Mouse (Mus musculus) forebrain, postnatal 0 days (tissue): ENCODE results near the gene Nolc1. TPM values are rescaled to one million over a fixed set of nuclear protein-coding genes. Genes with fewer than 3 reads are reported as not detected.
A peak's percentile ranks its signal among the peaks of the same experiment; 100 is the strongest.

Experiments used
- ATAC-seq: fragments of 200-750 bp; cut with Nextera tagmentation; 2 replicates; pipeline ENCODE4 v1.8.0; 2017; ENCODE audit warnings: mild to moderate bottlenecking, moderate library complexity
- DNase-seq: peaks from one replicate; pipeline ENCODE4 v3.0.0-alpha.2; 2015
- H3K27ac ChIP-seq: fragments of 300-500 bp; sonication (generic); 2 replicates; pipeline ENCODE4 v1.5.1; 2014; ENCODE audit warnings: low read depth, mild to moderate bottlenecking, antibody characterized with exemption, low read length, moderate library complexity, mixed read lengths
- H3K27me3 ChIP-seq: fragments of 300-500 bp; sonication (generic); 2 replicates; pipeline ENCODE4 v1.6.1; 2014; ENCODE audit warnings: mild to moderate bottlenecking, low read length, mixed read lengths; ENCODE audit not compliant: insufficient read depth
- H3K36me3 ChIP-seq: fragments of 300-500 bp; sonication (generic); 2 replicates; pipeline ENCODE4 v1.6.1; 2014; ENCODE audit warnings: mild to moderate bottlenecking, moderate library complexity; ENCODE audit not compliant: insufficient read depth
- H3K4me1 ChIP-seq: fragments of 300-500 bp; sonication (generic); 2 replicates; pipeline ENCODE4 v1.6.1; 2014; ENCODE audit warnings: antibody characterized with exemption; ENCODE audit not compliant: insufficient read depth
- H3K4me2 ChIP-seq: fragments of 300-500 bp; sonication (generic); 2 replicates; pipeline ENCODE4 v1.6.1; 2014; ENCODE audit warnings: low read depth, mild to moderate bottlenecking, moderate library complexity
- H3K4me3 ChIP-seq: fragments of 300-500 bp; sonication (generic); 2 replicates; pipeline ENCODE4 v1.5.1; 2014; ENCODE audit warnings: low read depth, low read length, mixed read lengths
- H3K9ac ChIP-seq: fragments of 300-500 bp; sonication (generic); 2 replicates; pipeline ENCODE4 v1.6.1; 2014; ENCODE audit warnings: mild to moderate bottlenecking
- H3K9me3 ChIP-seq: fragments of 300-500 bp; sonication (generic); 2 replicates; pipeline ENCODE4 v1.6.1; 2016; ENCODE audit warnings: low read length
- CTCF ChIP-seq: sonication (generic); IDR thresholded peaks from 2 replicates; pipeline ENCODE4 v1.5.1; 2016; ENCODE audit warnings: antibody characterized with exemption, control low read depth, low read depth
- WGBS: fragments of 180-500 bp; shearing (Covaris S2); extraction: QIAGEN DNeasy Blood & Tissue Kit; methylation state at CpG from one replicate; pipeline ENCODE4 v1.1.7; 2014; 5-methylcytosine and 5-hydroxymethylcytosine counted together
- polyA plus RNA-seq: library from polyadenylated mRNA; unstranded; fragments of >200 nt; fragmentation: Nextera tagmentation; extraction: Ambion mirVana; gene quantifications from 2 replicates; pipeline ENCODE4 v1.2.1, GENCODE M21; 2015
- total RNA-seq: library from RNA; depleted of rRNA; stranded (reverse); fragments of >200 nt; gene quantifications from 2 replicates; pipeline ENCODE4 v1.2.3, GENCODE M21; 2014

Gene Nolc1
- total and polyA plus RNA-seq, 2 experiments from 2014 or later, result 51.6 to 67.3 TPM

GRCm38 (mm10) chr19:46050462-46050861 is 25.2 kb upstream of the Nolc1 start:
- 97% methylated on average over 2 of the region's 2 CpGs for WGBS
- no peak for TF ChIP-seq CTCF
- Histone ChIP-seq H3K4me3 (no peak overlapping the region), H3K4me2 (no peak overlapping the region), H3K9me3 (no peaks in the 10 kb centered on the region), H3K9ac (no peak overlapping the region), H3K36me3 (no peaks in the 10 kb centered on the region), H3K4me1 (peaks cover 6% of the 10 kb centered on the region; the same call in 1 of the 2 replicates), H3K27me3 (no peaks in the 10 kb centered on the region), H3K27ac (no peak overlapping the region)
- no peak for DNase-seq
- no peak for ATAC-seq

- H3K9me3 ChIP-seq, result no peaks in the 10 kb centered on the region
- no peaks in the 10 kb centered on the region for H3K36me3 ChIP-seq
- H3K4me2 ChIP-seq, result peak overlapping the region; percentile 86
- H3K9ac ChIP-seq, result no peak overlapping the region
- 0 out of 2 replicates have a peak, but pooled peaks cover 5% of the 10 kb centered on the region for H3K4me1 ChIP-seq
- no peaks in the 10 kb centered on the region for H3K27me3 ChIP-seq
- no peak overlapping the region for H3K27ac ChIP-seq
- peak; percentile 67 for TF ChIP-seq CTCF
- no peak for DNase-seq
- H3K4me3 ChIP-seq, result peak overlapping the region; percentile 84
- WGBS, result 1% methylated on average over 11 of the region's 11 CpGs
- peak; percentile 87 for ATAC-seq
Observed at GRCm38 (mm10) chr19:46055752-46056387, 19.8 kb upstream of the Nolc1 start.

DNA sequence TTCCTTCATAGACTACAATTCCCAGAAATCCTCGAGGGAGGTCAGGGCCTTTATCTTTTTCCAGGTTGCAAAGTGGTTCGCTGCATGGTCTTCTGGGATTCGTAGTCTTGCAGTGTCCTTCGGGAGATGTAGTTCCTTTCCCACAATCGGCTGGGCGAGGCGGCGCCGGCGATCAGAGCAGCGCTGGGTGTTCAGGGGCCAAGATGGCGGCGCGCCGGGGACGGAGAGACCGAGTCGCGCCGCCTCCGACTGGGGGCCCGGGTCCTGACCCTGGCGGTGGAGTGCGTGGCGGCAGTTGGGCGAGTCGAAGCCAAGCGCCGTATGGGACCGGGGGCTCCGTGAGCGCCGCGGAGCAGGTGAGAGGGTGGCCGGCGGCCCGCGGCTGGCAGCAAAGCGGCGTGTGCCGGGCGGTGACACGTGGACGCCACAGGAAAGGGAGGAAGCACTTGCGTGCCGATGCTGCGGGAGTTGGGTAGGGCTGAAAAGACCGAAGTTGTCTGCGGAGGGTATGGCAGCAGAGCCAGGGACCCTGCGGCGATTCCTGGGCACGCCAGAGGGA is 19.2 kb upstream of the Nolc1 start:
- WGBS, result 3% methylated on average over 52 of the region's 52 CpGs
- H3K27ac ChIP-seq, result peak overlapping the region; percentile 78

GRCm38 (mm10) chr19:46056947-46057607 is 18.6 kb upstream of the Nolc1 start:
- peak overlapping the region; percentile 66 for H3K9ac ChIP-seq
- ATAC-seq (peak; percentile 54), DNase-seq (peak; percentile 77)
- H3K9me3 ChIP-seq, result no peaks in the 10 kb centered on the region
- peak overlapping the region; percentile 84 for H3K4me3 ChIP-seq
- peak overlapping the region; percentile 86 for H3K4me2 ChIP-seq
- H3K36me3 ChIP-seq, result peaks cover 11% of the 10 kb centered on the region
- peak; percentile 30; the same call in 1 of the 2 replicates for TF ChIP-seq CTCF
- WGBS, result under 1% methylated on average over 32 of the region's 42 CpGs
- no peaks in the 10 kb centered on the region for H3K27me3 ChIP-seq
- 0 out of 2 replicates have a peak, but pooled peaks cover 5% of the 10 kb centered on the region for H3K4me1 ChIP-seq
- H3K27ac ChIP-seq, result peak overlapping the region; percentile 78

More for the DNA sequence above, 19.2 kb upstream of the Nolc1 start:
- Histone ChIP-seq H3K27me3 (no peaks in the 10 kb centered on the region), H3K9ac (peak overlapping the region; percentile 66), H3K4me3 (peak overlapping the region; percentile 84), H3K4me2 (peak overlapping the region; percentile 86), H3K36me3 (peaks cover 4% of the 10 kb centered on the region; the same call in 1 of the 2 replicates), H3K4me1 (0 out of 2 replicates have a peak, but pooled peaks cover 5% of the 10 kb centered on the region), H3K9me3 (no peaks in the 10 kb centered on the region)
- ATAC-seq, result peak; percentile 98
- TF ChIP-seq CTCF, result no peak; the same call in 1 of the 2 replicates
- DNase-seq, result peak; percentile 95

GRCm38 (mm10) chr19:46058466-46058865 is 17.2 kb upstream of the Nolc1 start:
- DNase-seq, result no peak
- H3K4me1 ChIP-seq, result 0 out of 2 replicates have a peak, but pooled peaks cover 5% of the 10 kb centered on the region
- no peaks in the 10 kb centered on the region for H3K27me3 ChIP-seq
- H3K36me3 ChIP-seq, result peaks cover 24% of the 10 kb centered on the region
- no peak overlapping the region for H3K9ac ChIP-seq
- H3K4me3 ChIP-seq, result no peak overlapping the region
- no peak for TF ChIP-seq CTCF
- H3K9me3 ChIP-seq, result no peaks in the 10 kb centered on the region
- H3K4me2 ChIP-seq, result no peak overlapping the region
- WGBS, result 98% methylated on average over 7 of the region's 7 CpGs
- no peak overlapping the region for H3K27ac ChIP-seq
- no peak for ATAC-seq

DNA sequence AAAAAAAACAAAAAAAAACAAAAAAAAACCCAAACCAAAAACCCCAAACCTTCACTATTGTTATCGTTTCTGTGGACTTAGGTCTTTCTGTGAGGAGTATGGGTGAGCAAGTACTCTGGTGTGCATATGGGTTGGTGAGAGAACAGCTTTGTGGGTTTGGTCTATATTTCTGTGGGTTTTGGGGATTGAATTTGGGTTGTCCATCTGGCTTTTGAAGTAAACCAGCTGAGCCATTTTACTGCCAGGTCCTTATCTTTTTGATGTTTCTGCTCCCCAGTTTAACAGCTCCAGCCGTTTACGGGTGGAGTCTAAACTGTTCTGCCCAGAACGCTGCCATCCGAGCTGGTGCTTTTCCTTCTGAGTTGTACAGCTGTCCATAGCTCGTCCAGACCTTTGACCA is 14.8 kb upstream of the Nolc1 start:
- ATAC-seq (no peak), DNase-seq (no peak)
- WGBS, result 83% methylated on average over 6 of the region's 6 CpGs
- no peak overlapping the region for H3K4me2 ChIP-seq
- H3K4me3 ChIP-seq, result no peak overlapping the region
- no peaks in the 10 kb centered on the region for H3K9me3 ChIP-seq
- H3K4me1 ChIP-seq, result 0 out of 2 replicates have a peak, but pooled peaks cover 5% of the 10 kb centered on the region
- no peak for TF ChIP-seq CTCF
- no peak overlapping the region for H3K9ac ChIP-seq
- H3K27ac ChIP-seq, result no peak overlapping the region
- peaks cover 48% of the 10 kb centered on the region for H3K36me3 ChIP-seq
- no peaks in the 10 kb centered on the region for H3K27me3 ChIP-seq

- TF ChIP-seq CTCF, result no peak
- no peak for DNase-seq
- peaks cover 86% of the 10 kb centered on the region for H3K36me3 ChIP-seq
Observed at GRCm38 (mm10) chr19:46068054-46068453, 7.6 kb upstream of the Nolc1 start.

More at GRCm38 (mm10) chr19:46068054-46068453, 7.6 kb upstream of the Nolc1 start:
- Histone ChIP-seq H3K27me3 (no peaks in the 10 kb centered on the region), H3K9me3 (no peaks in the 10 kb centered on the region), H3K27ac (no peak overlapping the region), H3K4me3 (no peak overlapping the region), H3K4me1 (no peaks in the 10 kb centered on the region), H3K9ac (no peak overlapping the region), H3K4me2 (no peak overlapping the region)
- ATAC-seq, result no peak
- 89% methylated on average over 10 of the region's 10 CpGs for WGBS
